Mouse (Mus musculus) forebrain, postnatal 0 days (tissue): ENCODE results near the gene Ndufa4l2. TPM values are rescaled to one million over a fixed set of nuclear protein-coding genes. Genes with fewer than 3 reads are reported as not detected.

Experiments
- ATAC-seq: fragments of 200-750 bp; cut with Nextera tagmentation; 2 replicates; pipeline ENCODE4 v1.8.0; 2017; ENCODE audit warnings: mild to moderate bottlenecking, moderate library complexity
- DNase-seq: peaks from one replicate; pipeline ENCODE4 v3.0.0-alpha.2; 2015
- H3K27ac ChIP-seq: fragments of 300-500 bp; sonication (generic); 2 replicates; pipeline ENCODE4 v1.5.1; 2014; ENCODE audit warnings: low read depth, mild to moderate bottlenecking, antibody characterized with exemption, low read length, moderate library complexity, mixed read lengths
- H3K27me3 ChIP-seq: fragments of 300-500 bp; sonication (generic); 2 replicates; pipeline ENCODE4 v1.6.1; 2014; ENCODE audit warnings: mild to moderate bottlenecking, low read length, mixed read lengths; ENCODE audit not compliant: insufficient read depth
- H3K36me3 ChIP-seq: fragments of 300-500 bp; sonication (generic); 2 replicates; pipeline ENCODE4 v1.6.1; 2014; ENCODE audit warnings: mild to moderate bottlenecking, moderate library complexity; ENCODE audit not compliant: insufficient read depth
- H3K4me1 ChIP-seq: fragments of 300-500 bp; sonication (generic); 2 replicates; pipeline ENCODE4 v1.6.1; 2014; ENCODE audit warnings: antibody characterized with exemption; ENCODE audit not compliant: insufficient read depth
- H3K4me2 ChIP-seq: fragments of 300-500 bp; sonication (generic); 2 replicates; pipeline ENCODE4 v1.6.1; 2014; ENCODE audit warnings: low read depth, mild to moderate bottlenecking, moderate library complexity
- H3K4me3 ChIP-seq: fragments of 300-500 bp; sonication (generic); 2 replicates; pipeline ENCODE4 v1.5.1; 2014; ENCODE audit warnings: low read depth, low read length, mixed read lengths
- H3K9ac ChIP-seq: fragments of 300-500 bp; sonication (generic); 2 replicates; pipeline ENCODE4 v1.6.1; 2014; ENCODE audit warnings: mild to moderate bottlenecking
- H3K9me3 ChIP-seq: fragments of 300-500 bp; sonication (generic); 2 replicates; pipeline ENCODE4 v1.6.1; 2016; ENCODE audit warnings: low read length
- CTCF ChIP-seq: sonication (generic); IDR thresholded peaks from 2 replicates; pipeline ENCODE4 v1.5.1; 2016; ENCODE audit warnings: antibody characterized with exemption, control low read depth, low read depth
- WGBS: fragments of 180-500 bp; shearing (Covaris S2); extraction: QIAGEN DNeasy Blood & Tissue Kit; methylation state at CpG from one replicate; pipeline ENCODE4 v1.1.7; 2014; 5-methylcytosine and 5-hydroxymethylcytosine counted together
- polyA plus RNA-seq: library from polyadenylated mRNA; unstranded; fragments of >200 nt; fragmentation: Nextera tagmentation; extraction: Ambion mirVana; gene quantifications from 2 replicates; pipeline ENCODE4 v1.2.1, GENCODE M21; 2015
- total RNA-seq: library from RNA; depleted of rRNA; stranded (reverse); fragments of >200 nt; gene quantifications from 2 replicates; pipeline ENCODE4 v1.2.3, GENCODE M21; 2014

Ndufa4l2 gene
- total and polyA plus RNA-seq, 2 experiments from 2014 or later: 15.5 TPM

DNA sequence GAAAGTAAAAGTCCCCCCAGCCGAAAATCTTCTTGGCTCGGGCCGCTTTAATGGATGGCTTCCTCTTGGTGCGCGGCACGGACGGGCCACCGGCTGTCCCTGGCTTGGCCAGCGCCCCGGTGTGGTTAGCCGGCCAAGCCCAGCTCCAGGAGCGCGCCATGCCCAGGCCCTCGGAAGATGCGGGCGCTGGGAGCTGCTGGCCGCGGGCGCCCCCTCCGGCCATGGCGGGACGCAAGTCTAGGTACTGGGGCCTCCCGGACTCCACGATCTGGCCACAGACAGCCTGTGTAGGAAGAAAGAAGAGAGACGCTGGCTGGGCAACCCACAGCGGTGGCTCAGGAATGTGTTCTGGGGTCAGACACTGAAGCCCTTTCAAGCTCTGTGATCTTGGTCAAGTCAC lies 11.9 kb downstream of the Ndufa4l2 start:
- DNase-seq (no peak), ATAC-seq (peak; percentile 37)
- Histone ChIP-seq H3K4me2 (peak overlapping the region; percentile 32), H3K9me3 (no peaks in the 10 kb centered on the region), H3K27me3 (peaks cover 57% of the 10 kb centered on the region), H3K9ac (no peak overlapping the region), H3K27ac (no peak overlapping the region), H3K36me3 (no peaks in the 10 kb centered on the region), H3K4me3 (0 out of 2 replicates have a peak overlapping the region, but pooled peaks have one; percentile 11), H3K4me1 (peaks cover 5% of the 10 kb centered on the region; the same call in 1 of the 2 replicates)
- WGBS: 5% methylated on average over 26 of the region's 26 CpGs
- TF ChIP-seq CTCF: peak; percentile 44

DNA sequence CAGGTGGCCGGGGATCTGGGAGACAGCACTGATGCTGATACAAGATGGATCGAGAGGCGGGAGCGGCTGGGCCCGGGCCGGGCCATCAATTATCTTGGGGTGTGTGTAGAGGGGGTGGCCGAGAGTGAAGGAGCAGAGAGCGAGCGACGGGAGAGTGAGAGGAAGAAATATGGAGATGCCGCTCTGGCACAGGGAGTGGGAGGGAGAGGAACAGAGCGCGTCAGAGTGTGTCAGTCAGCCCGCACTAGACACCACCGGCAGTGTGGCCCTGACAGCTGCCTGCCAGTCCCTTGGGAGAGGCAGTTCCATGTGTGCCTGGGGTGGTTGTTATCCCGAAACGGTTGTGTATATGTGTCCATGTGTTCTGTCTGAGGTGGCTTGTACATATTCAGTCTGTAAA lies 12.7 kb downstream of the Ndufa4l2 start:
- TF ChIP-seq CTCF: no peak
- DNase-seq (no peak), ATAC-seq (peak; percentile 18; the same call in 1 of the 2 replicates)
- Histone ChIP-seq H3K4me1 (peaks cover 5% of the 10 kb centered on the region; the same call in 1 of the 2 replicates), H3K27me3 (peaks cover 65% of the 10 kb centered on the region), H3K27ac (no peak overlapping the region), H3K36me3 (no peaks in the 10 kb centered on the region), H3K4me3 (no peak overlapping the region), H3K4me2 (no peak overlapping the region), H3K9me3 (no peaks in the 10 kb centered on the region), H3K9ac (no peak overlapping the region)
- 10% methylated on average over 17 of the region's 17 CpGs for WGBS

DNA sequence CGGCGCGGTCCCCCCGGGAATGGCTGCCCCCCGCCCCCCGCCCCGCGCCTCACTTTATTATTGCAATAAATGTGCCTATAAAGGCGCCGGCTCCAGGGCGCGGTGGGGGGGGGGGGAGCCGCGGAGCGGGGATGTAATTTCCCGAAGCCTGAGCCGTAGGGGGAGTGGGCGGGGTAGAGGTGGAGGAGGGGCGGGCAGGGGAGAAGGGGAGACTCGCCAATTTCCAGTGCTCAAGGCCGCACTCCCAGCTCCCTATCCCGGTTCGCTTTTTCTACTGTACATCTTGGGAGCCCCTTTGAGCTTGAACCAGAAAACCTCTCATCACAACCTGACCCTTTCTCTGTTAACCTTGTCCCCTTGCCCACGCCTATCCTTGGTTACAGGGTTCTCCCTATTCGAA lies 16.2 kb downstream of the Ndufa4l2 start:
- H3K27me3 ChIP-seq: peaks cover 86% of the 10 kb centered on the region
- 0 out of 2 replicates have a peak overlapping the region, but pooled peaks have one; percentile 18 for H3K9ac ChIP-seq
- no peak overlapping the region for H3K27ac ChIP-seq
- no peak for ATAC-seq
- DNase-seq: no peak
- peak overlapping the region; percentile 45 for H3K4me2 ChIP-seq
- H3K9me3 ChIP-seq: no peaks in the 10 kb centered on the region
- no peak for TF ChIP-seq CTCF
- H3K4me3 ChIP-seq: peak overlapping the region; percentile 29
- 1% methylated on average over 17 of the region's 25 CpGs for WGBS
- no peaks in the 10 kb centered on the region for H3K36me3 ChIP-seq
- peaks cover 11% of the 10 kb centered on the region for H3K4me1 ChIP-seq

DNA sequence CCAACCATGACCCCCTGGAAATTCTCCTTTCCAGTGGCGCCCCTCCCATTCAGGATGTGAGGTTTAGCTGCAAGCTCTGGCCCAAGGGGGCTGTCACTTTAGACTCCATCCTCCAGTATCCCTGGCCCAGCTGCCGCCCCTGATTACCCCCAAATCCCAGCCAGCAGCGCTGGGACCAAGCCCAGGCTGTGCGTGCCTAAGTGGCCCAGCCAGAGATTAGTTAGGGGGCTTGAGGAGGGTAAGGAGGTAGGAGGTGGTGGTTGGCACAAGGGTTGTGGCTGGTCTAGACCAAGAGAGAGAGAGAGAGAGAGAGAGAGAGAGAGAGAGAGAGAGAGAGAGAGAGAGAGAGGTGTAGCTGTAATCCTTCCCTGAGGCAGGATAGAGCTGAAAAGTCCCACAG lies 16.8 kb downstream of the Ndufa4l2 start:
- Histone ChIP-seq H3K4me1 (peaks cover 7% of the 10 kb centered on the region), H3K4me2 (peak overlapping the region; percentile 45; the same call in 1 of the 2 replicates), H3K9ac (no peak overlapping the region), H3K4me3 (no peak overlapping the region), H3K36me3 (no peaks in the 10 kb centered on the region), H3K27ac (no peak overlapping the region), H3K9me3 (no peaks in the 10 kb centered on the region), H3K27me3 (peaks cover 85% of the 10 kb centered on the region)
- ATAC-seq (no peak; the same call in 1 of the 2 replicates), DNase-seq (no peak)
- WGBS: 8% methylated on average over 4 of the region's 4 CpGs
- no peak for TF ChIP-seq CTCF

DNA sequence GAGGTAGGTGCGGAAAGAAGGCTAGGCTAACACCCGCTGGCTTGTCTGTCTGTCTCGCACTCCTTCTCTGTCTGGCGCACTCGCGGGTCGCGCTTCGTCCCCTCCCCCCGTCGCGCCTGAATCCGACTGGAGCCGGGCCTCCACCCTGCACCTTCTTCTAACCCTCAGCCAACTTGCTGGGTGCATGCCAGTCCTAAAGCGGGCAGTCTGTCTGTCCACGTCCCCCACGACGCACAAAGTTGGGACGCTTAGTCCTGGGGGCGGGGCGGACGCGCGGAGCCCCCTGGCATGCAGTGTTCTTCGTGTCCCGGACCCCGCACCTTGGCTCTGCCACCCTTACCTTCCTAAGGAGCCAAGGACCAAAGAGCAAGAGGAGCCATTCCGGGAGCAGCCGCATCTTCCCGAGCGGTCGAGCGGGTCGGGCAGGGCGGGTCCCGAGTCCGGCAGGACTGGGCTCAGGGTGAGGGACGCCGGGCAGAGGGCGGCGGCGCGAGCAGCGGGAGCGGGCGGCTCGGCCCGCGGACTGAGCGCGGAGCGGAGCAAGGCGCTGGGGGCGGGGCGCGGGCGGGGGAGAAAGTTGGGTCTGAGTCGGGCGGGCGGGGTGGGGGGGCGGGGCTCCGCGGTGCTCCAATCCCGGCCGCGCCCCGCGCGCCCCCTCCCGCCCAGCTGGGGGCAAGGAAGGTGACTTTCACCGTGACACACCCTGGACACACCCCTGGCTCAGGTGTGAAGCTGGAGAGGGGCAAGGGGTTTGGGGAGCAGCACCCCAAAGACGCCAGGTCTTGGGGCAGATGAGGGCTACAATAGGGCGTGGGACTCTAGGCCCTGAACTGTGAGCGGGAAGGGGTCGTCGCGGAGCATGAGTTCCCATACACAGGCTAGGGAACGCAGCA lies 19.5 kb downstream of the Ndufa4l2 start, which contains the start of gene Nxph4:
TSS of gene Nxph4 (minus strand) at position 524 of the 893 bp plus-strand sequence.
- no peak for TF ChIP-seq CTCF
- Histone ChIP-seq H3K9ac (peak within 1 kb of the TSS; percentile 37; the same call in 1 of the 2 replicates), H3K4me3 (peak within 1 kb of the TSS; percentile 46), H3K9me3 (no peaks in the 10 kb centered on the region), H3K36me3 (peaks cover 11% of the 10 kb centered on the region), H3K27ac (no peak within 1 kb of the TSS), H3K4me1 (peaks cover 7% of the 10 kb centered on the region), H3K4me2 (peak within 1 kb of the TSS; percentile 87), H3K27me3 (peaks cover 61% of the 10 kb centered on the region)
- ATAC-seq: no peak
- no peak for DNase-seq
- WGBS: 2% methylated on average over 54 of the region's 78 CpGs

DNA sequence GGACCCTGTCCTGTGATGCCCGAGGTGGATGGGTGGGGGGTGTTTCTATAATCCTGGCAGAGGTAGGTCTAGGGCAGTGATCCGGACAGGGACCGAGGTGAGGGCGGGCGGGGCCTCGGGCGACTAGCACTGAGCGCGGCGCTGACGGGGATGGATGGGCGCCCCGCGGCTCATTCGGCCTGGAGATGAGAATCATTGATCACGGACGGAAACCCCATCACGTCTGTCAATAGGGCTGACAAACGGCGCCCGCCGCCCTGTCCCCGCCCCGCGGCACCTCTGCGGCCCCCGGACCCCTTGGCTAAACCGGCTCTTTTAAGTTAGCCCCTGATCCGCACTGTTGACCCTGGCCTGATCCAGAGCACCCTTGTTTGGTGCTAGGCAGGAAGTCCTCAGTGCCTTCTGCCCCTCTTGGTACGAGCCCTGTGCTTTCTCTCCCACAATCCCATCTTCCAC lies 20.2 kb downstream of the Ndufa4l2 start:
- Histone ChIP-seq H3K9me3 (no peaks in the 10 kb centered on the region), H3K27ac (no peak overlapping the region), H3K4me2 (peak overlapping the region; percentile 87), H3K4me3 (peak overlapping the region; percentile 46), H3K4me1 (peaks cover 7% of the 10 kb centered on the region), H3K9ac (peak overlapping the region; percentile 37; the same call in 1 of the 2 replicates), H3K36me3 (peaks cover 18% of the 10 kb centered on the region), H3K27me3 (peaks cover 54% of the 10 kb centered on the region)
- TF ChIP-seq CTCF: no peak
- no peak for DNase-seq
- no peak for ATAC-seq
- 3% methylated on average over 20 of the region's 30 CpGs for WGBS
